Mouse (Mus musculus) midbrain, embryonic 16.5 days (tissue): ENCODE measurements around the gene Nap1l4. TPM values are rescaled to one million over a fixed set of nuclear protein-coding genes. Genes with fewer than 3 reads are reported as not detected.

Source experiments
- ATAC-seq: fragments of 200-750 bp; cut with Nextera tagmentation; 2 replicates; pipeline ENCODE4 v1.8.0; 2017; ENCODE audit warnings: moderate TSS enrichment
- H3K27ac ChIP-seq: fragments of 300-500 bp; sonication (generic); 2 replicates; pipeline ENCODE4 v1.5.1; 2014; ENCODE audit warnings: mild to moderate bottlenecking, low read length, mixed read lengths
- H3K27me3 ChIP-seq: fragments of 300-500 bp; sonication (generic); 2 replicates; pipeline ENCODE4 v1.6.1; 2014; ENCODE audit warnings: low read depth, low read length, mixed read lengths; ENCODE audit not compliant: control insufficient read depth, insufficient read depth
- H3K36me3 ChIP-seq: fragments of 300-500 bp; sonication (generic); 2 replicates; pipeline ENCODE4 v1.6.1; 2014; ENCODE audit warnings: mild to moderate bottlenecking, low read length, moderate library complexity, mixed read lengths; ENCODE audit not compliant: control insufficient read depth, insufficient read depth
- H3K4me1 ChIP-seq: fragments of 300-500 bp; sonication (generic); 2 replicates; pipeline ENCODE4 v1.6.1; 2014; ENCODE audit warnings: mild to moderate bottlenecking, low read length, mixed read lengths; ENCODE audit not compliant: control insufficient read depth, insufficient read depth
- H3K4me2 ChIP-seq: fragments of 300-500 bp; sonication (generic); 2 replicates; pipeline ENCODE4 v1.6.1; 2014; ENCODE audit warnings: mild to moderate bottlenecking, low read length, mixed read lengths
- H3K4me3 ChIP-seq: fragments of 300-500 bp; sonication (generic); 2 replicates; pipeline ENCODE4 v1.5.1; 2014; ENCODE audit warnings: low read depth, mild to moderate bottlenecking, low read length, moderate library complexity, mixed read lengths
- H3K9ac ChIP-seq: fragments of 300-500 bp; sonication (generic); 2 replicates; pipeline ENCODE4 v1.6.1; 2014; ENCODE audit warnings: low read depth, low read length, mixed read lengths
- H3K9me3 ChIP-seq: fragments of 300-500 bp; sonication (generic); replicated peaks from 2 replicates; pipeline ENCODE4 v1.6.1; 2014; ENCODE audit warnings: mild to moderate bottlenecking, low read length, mixed read lengths; ENCODE audit not compliant: control insufficient read depth, poor library complexity, severe bottlenecking
- WGBS: fragments of 180-500 bp; shearing (Covaris S2); extraction: QIAGEN DNeasy Blood & Tissue Kit; methylation state at CpG from one replicate; pipeline ENCODE4 v1.1.7; 2014; 5-methylcytosine and 5-hydroxymethylcytosine counted together
- polyA plus RNA-seq: library from polyadenylated mRNA; unstranded; fragments of >200 nt; fragmentation: Nextera tagmentation; extraction: Ambion mirVana; gene quantifications from 2 replicates; pipeline ENCODE4 v1.2.1, GENCODE M21; 2015

Gene Nap1l4
- polyA plus RNA-seq, 1 experiment from 2014 or later, result 327 TPM

DNA sequence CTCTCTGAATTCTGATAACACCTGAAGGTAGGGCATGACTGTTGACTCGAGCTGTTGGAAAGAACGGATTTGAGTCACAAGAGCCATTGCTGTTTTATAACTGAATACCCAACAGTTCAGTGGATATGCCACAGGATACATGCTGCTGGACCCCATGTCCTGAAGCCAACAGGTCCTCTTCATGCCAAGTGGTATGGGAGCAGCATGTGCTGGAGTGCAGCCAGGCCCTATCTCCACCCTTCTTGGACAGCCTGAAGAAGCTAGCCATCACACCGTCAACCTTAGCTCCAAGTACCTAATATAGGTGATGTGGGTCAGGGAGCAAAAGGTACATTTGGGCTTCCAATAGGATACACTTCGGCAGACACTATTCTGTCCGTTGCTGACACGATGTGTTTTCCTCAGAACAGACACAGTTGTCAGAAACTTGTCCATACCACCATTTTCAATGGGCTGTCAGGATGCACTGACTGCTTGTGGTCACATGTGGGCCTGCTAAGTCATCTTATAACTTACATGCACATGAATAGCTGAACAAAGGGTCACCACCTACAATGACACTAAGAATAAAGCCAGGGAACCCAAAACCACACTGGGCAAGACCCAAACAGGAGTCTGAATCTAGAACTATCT, 16.2 kb upstream of the Nap1l4 start:
- no peaks in the 10 kb centered on the region for H3K4me1 ChIP-seq
- no peaks in the 10 kb centered on the region for H3K9me3 ChIP-seq
- no peak overlapping the region for H3K4me2 ChIP-seq
- H3K27me3 ChIP-seq, result no peaks in the 10 kb centered on the region
- H3K9ac ChIP-seq, result no peak overlapping the region
- H3K27ac ChIP-seq, result no peak overlapping the region
- no peak overlapping the region for H3K4me3 ChIP-seq
- peaks cover 46% of the 10 kb centered on the region for H3K36me3 ChIP-seq
- 97% methylated on average over 6 of the region's 6 CpGs for WGBS
- no peak for ATAC-seq

DNA sequence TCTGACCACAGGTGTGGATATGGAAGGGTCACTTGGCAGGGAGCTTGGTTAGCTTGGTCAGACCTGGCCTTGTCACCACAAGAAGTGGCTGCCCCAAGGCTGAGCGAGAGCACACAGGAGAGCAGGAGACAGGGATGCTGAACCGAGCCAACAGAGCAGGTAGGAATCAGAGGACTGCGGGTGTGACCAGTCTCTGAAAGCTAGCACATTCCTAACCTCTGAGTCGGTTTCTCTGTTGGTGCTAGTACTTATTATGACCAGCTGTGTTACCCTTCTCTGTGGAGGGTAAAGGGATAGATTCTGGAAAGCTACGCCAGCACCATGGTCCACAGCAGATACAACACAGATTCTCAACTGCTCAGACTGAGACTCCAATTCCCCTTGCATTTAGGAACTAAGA, 14.9 kb upstream of the Nap1l4 start:
- ATAC-seq, result no peak
- no peak overlapping the region for H3K9ac ChIP-seq
- H3K4me2 ChIP-seq, result no peak overlapping the region
- no peak overlapping the region for H3K4me3 ChIP-seq
- no peaks in the 10 kb centered on the region for H3K4me1 ChIP-seq
- no peak overlapping the region for H3K27ac ChIP-seq
- peaks cover 44% of the 10 kb centered on the region for H3K36me3 ChIP-seq
- no peaks in the 10 kb centered on the region for H3K27me3 ChIP-seq
- no peaks in the 10 kb centered on the region for H3K9me3 ChIP-seq
- 93% methylated on average over 5 of the region's 5 CpGs for WGBS

DNA sequence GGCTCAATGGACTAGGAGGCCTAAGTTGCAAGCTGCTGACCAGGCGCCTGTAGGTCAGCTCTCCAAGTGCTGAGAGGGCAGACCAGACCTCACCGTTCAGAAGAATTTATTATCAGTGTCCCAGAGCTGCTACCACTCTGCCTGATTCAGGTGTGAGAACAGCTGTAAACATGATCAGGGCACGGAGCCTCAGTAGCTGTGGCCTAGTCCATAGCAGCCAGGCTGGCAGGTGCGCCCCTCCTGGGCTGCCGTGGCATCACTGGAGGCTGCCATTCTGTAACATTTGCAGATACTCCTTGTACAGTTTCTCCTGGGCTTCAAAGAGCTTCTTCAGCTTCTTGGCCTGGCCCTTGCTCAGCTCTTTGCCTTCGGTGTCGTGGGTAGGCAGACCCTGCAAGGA, 8.7 kb upstream of the Nap1l4 start:
- no peak overlapping the region for H3K27ac ChIP-seq
- peaks cover 34% of the 10 kb centered on the region for H3K36me3 ChIP-seq
- ATAC-seq, result no peak; the same call in 1 of the 2 replicates
- H3K4me3 ChIP-seq, result no peak overlapping the region
- H3K9me3 ChIP-seq, result no peaks in the 10 kb centered on the region
- H3K4me2 ChIP-seq, result no peak overlapping the region
- H3K27me3 ChIP-seq, result no peaks in the 10 kb centered on the region
- 89% methylated on average over 7 of the region's 7 CpGs for WGBS
- H3K4me1 ChIP-seq, result no peaks in the 10 kb centered on the region
- H3K9ac ChIP-seq, result no peak overlapping the region

DNA sequence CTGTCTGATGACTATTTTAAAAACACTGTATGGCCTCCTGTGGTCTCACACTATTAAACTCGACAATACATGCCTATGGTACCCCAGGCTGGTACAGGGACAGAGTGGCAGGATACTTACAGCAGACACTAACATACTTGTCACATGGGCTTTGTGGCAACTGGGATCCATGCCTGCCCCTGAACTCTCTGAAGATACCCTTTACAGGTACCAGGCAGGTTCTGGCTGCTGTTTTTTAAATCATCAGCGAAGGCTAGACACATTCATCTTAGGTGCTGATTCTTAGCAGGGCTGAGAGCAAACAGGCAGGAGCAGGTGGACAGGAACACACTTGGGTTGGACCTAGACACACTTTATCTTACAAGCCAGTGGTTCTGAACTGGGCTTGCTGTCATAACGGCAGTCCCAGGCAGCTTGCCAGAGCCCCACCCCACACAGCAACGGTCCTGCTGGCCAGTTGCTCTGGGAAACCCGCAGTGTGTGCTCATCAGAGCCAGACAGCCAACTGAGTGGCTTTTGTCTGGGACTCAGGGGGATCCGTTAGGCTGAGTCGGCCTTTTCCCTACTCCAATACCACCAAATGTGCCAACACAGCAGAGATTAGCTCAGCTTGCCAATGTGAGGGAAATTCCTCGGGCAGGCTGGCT, 8.2 kb upstream of the Nap1l4 start:
- peak; percentile 39; the same call in 1 of the 2 replicates for ATAC-seq
- Histone ChIP-seq H3K4me1 (no peaks in the 10 kb centered on the region), H3K9me3 (no peaks in the 10 kb centered on the region), H3K27ac (no peak overlapping the region), H3K4me3 (no peak overlapping the region), H3K27me3 (no peaks in the 10 kb centered on the region), H3K9ac (no peak overlapping the region), H3K36me3 (peaks cover 33% of the 10 kb centered on the region), H3K4me2 (no peak overlapping the region)
- 70% methylated on average over 8 of the region's 8 CpGs for WGBS

DNA sequence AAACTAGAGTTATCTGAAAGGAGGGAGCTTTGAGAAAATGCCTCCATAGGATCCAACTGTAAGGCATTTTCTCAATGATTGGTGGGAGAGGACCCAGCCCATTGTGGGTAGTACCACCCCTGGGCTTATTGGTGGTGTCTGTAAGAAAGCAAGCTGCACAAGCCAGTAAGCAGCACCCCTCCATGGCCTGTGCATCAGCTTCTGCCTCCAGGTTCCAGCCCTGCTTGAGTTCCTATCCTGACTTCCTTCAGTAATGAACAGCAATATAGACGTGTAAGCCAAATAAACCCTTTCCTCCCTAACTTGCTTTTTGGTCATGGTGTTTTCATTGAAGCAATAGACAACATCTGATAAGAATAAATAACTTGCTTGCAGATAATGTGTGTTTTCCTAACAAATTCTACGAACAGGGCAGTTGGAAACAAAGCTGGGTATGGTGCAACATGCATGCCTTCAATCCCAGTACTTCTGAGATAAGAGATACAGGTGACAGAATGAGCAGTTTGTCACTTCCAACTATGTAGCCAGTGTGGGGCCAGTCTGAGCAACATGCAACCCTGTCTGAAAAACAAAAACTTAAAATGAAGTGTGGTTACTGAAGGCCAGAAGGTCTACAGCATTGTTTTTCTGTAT, 798 bp upstream of the Nap1l4 start:
- H3K9ac ChIP-seq, result peak overlapping the region; percentile 76
- peak overlapping the region; percentile 86 for H3K4me2 ChIP-seq
- H3K27me3 ChIP-seq, result no peaks in the 10 kb centered on the region
- H3K4me1 ChIP-seq, result peaks cover 28% of the 10 kb centered on the region
- peak overlapping the region; percentile 96 for H3K4me3 ChIP-seq
- peak; percentile 12; the same call in 1 of the 2 replicates for ATAC-seq
- H3K27ac ChIP-seq, result peak overlapping the region; percentile 77
- H3K36me3 ChIP-seq, result peaks cover 3% of the 10 kb centered on the region; the same call in 1 of the 2 replicates
- 40% methylated on average over 2 of the region's 2 CpGs for WGBS
- H3K9me3 ChIP-seq, result no peaks in the 10 kb centered on the region

DNA sequence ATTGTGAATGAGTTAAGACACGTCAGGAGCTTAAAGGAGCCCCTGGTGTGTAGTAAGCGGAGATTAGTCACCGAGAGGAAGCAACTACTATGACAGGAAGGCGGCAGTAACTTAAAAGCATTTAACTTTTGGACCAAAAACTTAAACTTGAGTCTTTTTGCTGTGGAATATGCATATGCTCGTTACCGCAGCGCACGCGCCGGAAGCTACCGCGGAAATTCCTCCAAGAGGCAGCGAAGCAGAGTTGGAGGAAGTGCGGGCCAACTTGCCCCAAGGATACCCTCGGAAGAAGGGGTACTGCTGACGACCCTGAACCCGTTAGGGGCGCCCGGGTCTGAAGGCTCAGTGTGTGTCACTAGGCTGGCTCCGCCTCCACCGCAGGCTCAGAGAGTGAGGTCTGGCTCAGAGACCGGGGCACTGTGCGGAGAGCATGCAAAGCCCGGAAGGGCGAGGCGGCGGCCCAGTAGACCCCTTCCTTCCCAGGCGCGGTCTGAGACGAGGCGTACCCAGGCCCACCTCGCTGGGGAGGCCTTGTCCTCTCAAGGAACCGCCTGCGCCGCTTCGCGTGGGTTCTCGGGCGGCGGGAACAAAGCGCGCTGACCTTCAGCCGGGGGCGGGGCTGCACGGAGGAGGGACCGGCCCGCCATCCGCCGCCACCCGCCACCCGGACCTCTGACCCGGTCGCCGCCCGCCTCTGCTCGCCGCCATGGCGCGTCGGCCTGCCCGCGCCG, 510 bp downstream of the Nap1l4 start:
- peak overlapping the region; percentile 85 for H3K27ac ChIP-seq
- peak overlapping the region; percentile 88 for H3K4me2 ChIP-seq
- peaks cover 30% of the 10 kb centered on the region for H3K4me1 ChIP-seq
- H3K27me3 ChIP-seq, result no peaks in the 10 kb centered on the region
- peak overlapping the region; percentile 96 for H3K4me3 ChIP-seq
- 0% methylated on average over 39 of the region's 63 CpGs for WGBS
- peak overlapping the region; percentile 92 for H3K9ac ChIP-seq
- ATAC-seq, result peak; percentile 83
- no peaks in the 10 kb centered on the region for H3K9me3 ChIP-seq
- H3K36me3 ChIP-seq, result 0 out of 2 replicates have a peak, but pooled peaks cover 3% of the 10 kb centered on the region

DNA sequence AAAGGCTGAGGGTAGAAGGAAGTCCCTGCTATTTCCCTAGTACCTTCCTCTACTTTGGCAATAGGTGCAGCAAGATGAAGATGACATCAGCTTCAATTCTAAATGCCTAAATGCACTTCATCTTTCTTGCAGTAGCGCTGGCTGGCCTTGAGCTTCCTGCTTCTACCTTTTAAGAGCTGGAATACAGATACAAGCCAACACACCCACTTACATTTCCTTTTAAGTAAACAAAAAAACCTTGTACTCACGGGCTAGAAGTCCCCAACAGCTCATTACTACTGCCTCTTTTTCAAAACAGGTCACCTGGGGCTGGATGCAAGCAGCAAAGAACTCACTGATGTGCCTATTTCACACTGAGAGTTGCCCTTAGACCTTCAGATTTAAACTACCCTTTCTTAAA, 2.4 kb downstream of the Nap1l4 start:
- peaks cover 32% of the 10 kb centered on the region for H3K4me1 ChIP-seq
- no peak overlapping the region for H3K4me3 ChIP-seq
- WGBS, result 74% methylated on average over 2 of the region's 2 CpGs
- no peak overlapping the region for H3K4me2 ChIP-seq
- no peak overlapping the region for H3K27ac ChIP-seq
- H3K9me3 ChIP-seq, result no peaks in the 10 kb centered on the region
- 0 out of 2 replicates have a peak overlapping the region, but pooled peaks have one; percentile 25 for H3K9ac ChIP-seq
- 0 out of 2 replicates have a peak, but pooled peaks cover 3% of the 10 kb centered on the region for H3K36me3 ChIP-seq
- H3K27me3 ChIP-seq, result no peaks in the 10 kb centered on the region
- ATAC-seq, result no peak

DNA sequence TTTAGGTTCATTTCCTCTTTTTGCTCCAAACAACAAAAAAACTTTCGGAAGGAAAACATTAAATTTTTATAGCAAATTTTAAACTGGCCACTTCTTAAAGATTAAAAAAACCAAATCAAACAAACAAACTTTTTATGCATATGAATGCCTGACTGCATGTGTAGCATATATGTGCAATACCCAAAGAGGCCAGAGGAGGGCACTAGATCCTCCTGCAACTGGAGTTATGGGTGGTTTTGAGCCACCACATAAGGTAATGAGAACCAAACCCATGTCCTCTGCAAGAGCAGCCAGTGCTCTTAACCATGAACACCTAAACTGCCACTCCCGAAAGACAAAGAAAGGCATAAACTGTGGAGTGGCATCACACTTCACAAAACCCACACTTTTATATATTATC, 4.5 kb downstream of the Nap1l4 start:
- no peak overlapping the region for H3K4me3 ChIP-seq
- H3K4me1 ChIP-seq, result peaks cover 28% of the 10 kb centered on the region
- 95% methylated on average over 2 of the region's 2 CpGs for WGBS
- no peak overlapping the region for H3K9ac ChIP-seq
- no peaks in the 10 kb centered on the region for H3K27me3 ChIP-seq
- H3K27ac ChIP-seq, result no peak overlapping the region
- ATAC-seq, result no peak
- no peaks in the 10 kb centered on the region for H3K9me3 ChIP-seq
- no peak overlapping the region for H3K4me2 ChIP-seq
- H3K36me3 ChIP-seq, result 0 out of 2 replicates have a peak, but pooled peaks cover 3% of the 10 kb centered on the region
